8 mouse cellular contexts compared by ENCODE assay signal in genomic region chr14:21750008-21750880, GRCm38 (mm10). TPM values are rescaled to one million over a fixed set of nuclear protein-coding genes. Genes with fewer than 3 reads are reported as not detected.
DNase-seq lines count a peak whose midpoint lies in the region; ATAC-seq and TF ChIP-seq lines count a peak whose summit lies in the region.

Gene Samd8, plus strand, starts transcription at chr14:21750531.

- intact Hi-C loops in left cerebral cortex, adult 2 months (cut with DNase I), result loop anchor here (5.0 kb wide), 3 partner anchors 42 to 97 kb away; partner anchors contain the start of genes Comtd1 and Vdac2

- H3K4me3 ChIP-seq in left cerebral cortex, adult 2 months, result peak within 1 kb of the TSS; percentile 98

- DNase-seq in adrenal gland, adult (ENCODE audit: inconsistent age in 2 of 2, low spot score in 1 of 2), result peak; percentile 90 to 96
- DNase-seq in embryo, embryonic 10 days (ENCODE audit: low spot score), result peak; percentile 82
- DNase-seq in gastrocnemius, postnatal 10 days, result peak; percentile 91
- peak; percentile 58 for DNase-seq in hindlimb bud, embryonic 11.5 days (ENCODE audit: extremely low spot score, low read depth, low spot score)
- peak; percentile 81 to 83 for DNase-seq in left cerebral cortex, adult 2 months (ENCODE audit: extremely low spot score in 1 of 2, low spot score in 2 of 2)
- DNase-seq in right cerebral cortex, adult 18-20 months, result peak; percentile 87
- DNase-seq in urinary bladder, postnatal 10 days (ENCODE audit: low spot score), result peak; percentile 58

- H3K27ac ChIP-seq in left cerebral cortex, adult 2 months, result peak within 1 kb of the TSS; percentile 88

- ATAC-seq in megakaryocyte, adult 5-6 weeks (ENCODE audit: poor library complexity, severe bottlenecking), result peak; percentile 88

- no peak for TF ChIP-seq CTCF in left cerebral cortex, adult 2 months (IDR thresholded peaks at IDR 0.05)

RNA-seq across cellular contexts. Expression of gene Samd8, which starts in this region (rescaled TPM):
- 10 to 100 TPM; 23.9 to 25.1 TPM for total RNA-seq in gastrocnemius, postnatal 10 days (2021)
- total RNA-seq in left cerebral cortex, adult 2 months (2021), result 10 to 100 TPM; 75.1 to 79.7 TPM
- total RNA-seq in megakaryocyte, adult 5-6 weeks (2015), result 10.2 and 13.1 TPM in 2 replicates
- 12.9 and 16.7 TPM in 2 replicates for total RNA-seq in megakaryocyte, adult 5-6 weeks (2017)

Comparison
In these comparisons a context has a peak if more than half of its experiments do, and no peak if none do; other contexts are left out.
1. Peak in every context shown above with its lines: DNase-seq, ATAC-seq, H3K4me3 ChIP-seq and H3K27ac ChIP-seq.